Mouse (Mus musculus) heart, postnatal 4 days (tissue): ENCODE data around the gene Ddn. TPM values are rescaled to one million over a fixed set of nuclear protein-coding genes. Genes with fewer than 3 reads are reported as not detected.

Experiments
- DNase-seq: peaks from one replicate; pipeline ENCODE4 v3.0.0; 2021
- total RNA-seq, 2 experiments: library from RNA; stranded (reverse); gene quantifications; 2 replicates each; pipeline ENCODE4 v1.2.3; 2021

Gene Ddn
- total RNA-seq, 2 experiments from 2014 or later: 0.93 to 1.2 TPM

DNA sequence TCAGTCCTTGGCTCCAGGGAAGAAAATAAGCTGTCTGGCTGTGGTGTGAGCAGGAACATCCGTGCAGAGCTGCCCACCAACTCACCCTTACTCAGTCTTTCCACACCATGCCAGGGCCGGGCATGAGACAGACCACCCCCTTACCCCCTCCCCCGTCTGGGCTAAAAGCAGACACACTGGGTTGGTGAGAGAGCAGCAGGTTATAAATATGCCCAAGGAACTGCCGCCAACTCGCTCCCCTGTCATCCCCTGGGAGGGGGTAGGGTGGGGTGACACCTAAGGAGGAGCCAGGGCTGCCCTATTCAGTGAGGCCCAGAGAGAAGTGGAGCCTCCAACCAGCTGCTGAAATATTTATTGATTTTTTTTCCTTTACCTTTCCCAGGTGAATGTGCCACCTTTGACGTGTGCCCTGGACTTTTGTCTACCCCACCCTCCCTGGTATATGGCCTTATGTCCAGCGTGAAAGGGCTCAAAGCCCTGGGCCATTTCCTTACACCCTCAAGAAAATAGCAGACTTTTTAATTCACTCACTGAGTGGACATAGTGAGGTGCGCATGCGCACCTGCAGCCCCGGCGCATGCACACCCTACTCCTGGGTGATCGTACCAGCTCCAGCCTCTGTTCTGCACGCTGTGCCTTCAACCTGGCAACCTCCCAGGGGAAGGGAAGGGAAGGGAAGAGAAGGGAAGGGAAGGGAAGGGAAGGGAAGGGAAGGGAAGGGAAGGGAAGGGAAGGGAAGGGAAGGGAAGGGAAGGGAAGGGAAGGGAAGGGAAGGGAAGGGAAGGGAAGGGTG, 12.3 kb downstream of the Ddn start:
- peak; percentile 63 for DNase-seq

DNA sequence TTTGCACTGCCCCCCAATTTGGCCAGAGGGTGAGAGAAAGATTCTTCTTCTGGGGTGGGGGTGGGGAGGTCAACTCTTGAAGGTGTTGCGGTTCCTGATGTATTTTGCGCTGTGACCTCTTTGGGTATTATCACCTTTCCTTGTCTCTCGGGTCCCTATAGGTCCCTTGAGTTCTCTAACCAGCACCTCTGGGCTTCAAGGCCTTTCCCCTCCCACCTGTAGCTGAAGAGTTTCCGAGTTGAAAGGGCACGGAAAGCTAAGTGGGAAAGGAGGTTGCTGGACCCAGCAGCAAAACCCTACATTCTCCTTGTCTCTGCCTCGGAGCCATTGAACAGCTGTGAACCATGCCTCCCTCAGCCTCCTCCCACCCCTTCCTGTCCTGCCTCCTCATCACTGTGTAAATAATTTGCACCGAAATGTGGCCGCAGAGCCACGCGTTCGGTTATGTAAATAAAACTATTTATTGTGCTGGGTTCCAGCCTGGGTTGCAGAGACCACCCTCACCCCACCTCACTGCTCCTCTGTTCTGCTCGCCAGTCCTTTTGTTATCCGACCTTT, 16.1 kb downstream of the Ddn start:
- DNase-seq: no peak

DNA sequence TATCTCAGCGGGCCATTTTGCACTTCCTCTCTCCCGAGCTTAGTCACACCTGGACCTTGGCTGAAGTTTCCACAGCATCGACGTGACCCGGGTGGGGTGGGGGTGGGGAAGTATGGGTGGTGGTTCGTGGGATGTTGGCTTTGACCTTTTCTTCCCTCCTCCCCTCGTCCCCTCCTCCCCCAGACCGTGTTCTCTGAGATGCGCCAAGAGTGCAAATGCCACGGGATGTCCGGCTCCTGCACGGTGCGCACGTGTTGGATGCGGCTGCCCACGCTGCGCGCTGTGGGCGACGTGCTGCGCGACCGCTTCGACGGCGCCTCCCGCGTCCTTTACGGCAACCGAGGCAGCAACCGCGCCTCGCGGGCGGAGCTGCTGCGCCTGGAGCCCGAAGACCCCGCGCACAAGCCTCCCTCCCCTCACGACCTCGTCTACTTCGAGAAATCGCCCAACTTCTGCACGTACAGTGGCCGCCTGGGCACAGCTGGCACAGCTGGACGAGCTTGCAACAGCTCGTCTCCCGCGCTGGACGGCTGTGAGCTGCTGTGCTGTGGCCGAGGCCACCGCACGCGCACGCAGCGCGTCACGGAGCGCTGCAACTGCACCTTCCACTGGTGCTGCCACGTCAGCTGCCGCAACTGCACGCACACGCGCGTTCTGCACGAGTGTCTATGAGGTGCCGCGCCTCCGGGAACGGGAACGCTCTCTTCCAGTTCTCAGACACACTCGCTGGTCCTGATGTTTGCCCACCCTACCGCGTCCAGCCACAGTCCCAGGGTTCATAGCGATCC, 16.9 kb downstream of the Ddn start:
- no peak for DNase-seq

GRCm38 (mm10) chr15:98791771-98792170, 17.5 kb downstream of the Ddn start:
- no peak for DNase-seq

GRCm38 (mm10) chr15:98791221-98791620, 18.1 kb downstream of the Ddn start:
- DNase-seq: no peak

DNA sequence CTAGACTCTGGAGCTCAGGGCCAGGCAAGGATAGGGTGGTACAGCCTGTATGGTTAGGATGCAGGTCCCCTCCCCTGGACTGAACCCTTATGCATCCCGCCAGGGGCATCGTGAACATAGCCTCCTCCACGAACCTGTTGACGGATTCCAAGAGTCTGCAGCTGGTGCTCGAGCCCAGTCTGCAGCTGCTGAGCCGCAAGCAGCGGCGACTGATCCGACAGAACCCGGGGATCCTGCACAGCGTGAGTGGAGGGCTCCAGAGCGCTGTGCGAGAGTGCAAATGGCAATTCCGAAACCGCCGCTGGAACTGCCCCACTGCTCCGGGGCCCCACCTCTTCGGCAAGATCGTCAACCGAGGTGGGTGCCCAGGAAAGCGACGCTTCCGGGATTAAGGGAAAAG, 18.5 kb downstream of the Ddn start:
- DNase-seq: no peak

- DNase-seq: peak; percentile 76
These were observed 19.4 kb downstream of the Ddn start, which contains the start of gene Wnt1 for GRCm38 (mm10) chr15:98789661-98790535. TSS of gene Wnt1 (plus strand) at chr15:98789857.

- DNase-seq: no peak
These were observed 20.2 kb downstream of the Ddn start for GRCm38 (mm10) chr15:98788972-98789660.

GRCm38 (mm10) chr15:98787930-98788329, 21.4 kb downstream of the Ddn start:
- no peak for DNase-seq

DNA sequence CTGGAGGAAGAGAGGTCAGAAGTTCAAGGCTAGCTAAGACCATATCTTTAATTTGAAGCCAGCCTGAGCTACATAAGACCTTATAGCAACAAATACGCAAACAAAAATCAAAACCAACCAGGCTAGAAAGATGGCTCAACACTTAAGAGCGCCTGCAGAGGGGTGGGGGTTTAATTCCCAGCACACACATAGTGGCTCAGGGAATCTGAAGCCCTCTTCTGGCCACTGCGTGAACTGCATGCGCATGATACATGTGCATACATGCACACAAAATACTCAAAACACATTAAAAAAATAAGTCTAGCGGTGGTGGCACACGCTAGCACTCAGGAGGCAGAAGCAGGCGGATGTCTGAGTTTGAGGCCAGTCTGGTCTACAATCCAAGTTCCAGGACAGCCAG, 23.5 kb downstream of the Ddn start:
- no peak for DNase-seq

- DNase-seq: no peak
These were observed 28.1 kb downstream of the Ddn start for GRCm38 (mm10) chr15:98781166-98781565.

GRCm38 (mm10) chr15:98780573-98780972, 28.7 kb downstream of the Ddn start:
- peak; percentile 62 for DNase-seq

GRCm38 (mm10) chr15:98780075-98780474, 29.2 kb downstream of the Ddn start:
- DNase-seq: peak; percentile 31

DNA sequence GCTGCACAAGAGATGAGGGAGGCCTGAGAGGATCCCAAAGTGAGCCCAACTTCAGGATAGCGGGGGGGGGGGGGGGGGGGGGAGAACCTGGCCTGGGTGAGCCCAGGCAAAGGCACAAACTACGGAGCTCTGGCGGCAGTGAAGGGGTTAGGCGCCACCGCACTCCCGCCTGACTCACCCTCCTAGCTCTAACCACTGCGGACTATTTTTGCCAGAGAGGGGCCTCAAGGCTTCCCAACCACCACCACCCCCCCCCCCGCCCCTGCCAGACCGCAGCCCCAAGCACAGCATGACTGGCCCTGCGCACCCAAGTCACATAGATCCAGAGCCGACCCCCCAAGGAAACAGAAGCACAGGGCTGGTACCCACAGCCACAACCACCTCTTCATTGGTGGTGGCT, 30.5 kb downstream of the Ddn start:
- no peak for DNase-seq

DNA sequence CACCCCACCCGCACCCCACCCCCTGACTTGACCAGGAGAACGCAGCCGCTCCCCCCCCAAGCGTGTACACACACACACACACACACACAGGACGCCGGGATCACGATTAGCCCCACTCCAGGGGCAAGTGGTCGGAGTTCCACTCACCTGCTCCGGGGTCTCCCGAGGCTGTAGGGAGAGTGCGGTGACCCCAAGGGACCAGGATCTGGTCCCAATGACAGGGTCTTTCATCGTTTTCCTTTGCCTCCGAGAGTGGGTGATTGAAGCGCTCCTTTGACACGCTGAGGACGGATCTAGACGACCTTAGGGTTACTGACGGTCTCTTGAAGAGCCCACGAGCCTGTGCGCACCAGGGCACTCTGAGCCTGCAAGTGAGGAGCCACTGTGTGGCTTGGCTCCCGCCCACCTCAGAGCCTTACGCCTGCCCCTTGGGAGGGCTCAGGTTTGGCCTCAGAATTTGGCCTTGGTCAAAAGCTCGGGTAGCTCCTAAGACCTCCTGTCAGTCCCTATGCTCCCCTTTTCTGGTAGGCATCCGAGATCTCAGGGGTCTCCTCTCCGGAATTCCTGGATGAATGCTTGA, 31.0 kb downstream of the Ddn start:
- no peak for DNase-seq

DNA sequence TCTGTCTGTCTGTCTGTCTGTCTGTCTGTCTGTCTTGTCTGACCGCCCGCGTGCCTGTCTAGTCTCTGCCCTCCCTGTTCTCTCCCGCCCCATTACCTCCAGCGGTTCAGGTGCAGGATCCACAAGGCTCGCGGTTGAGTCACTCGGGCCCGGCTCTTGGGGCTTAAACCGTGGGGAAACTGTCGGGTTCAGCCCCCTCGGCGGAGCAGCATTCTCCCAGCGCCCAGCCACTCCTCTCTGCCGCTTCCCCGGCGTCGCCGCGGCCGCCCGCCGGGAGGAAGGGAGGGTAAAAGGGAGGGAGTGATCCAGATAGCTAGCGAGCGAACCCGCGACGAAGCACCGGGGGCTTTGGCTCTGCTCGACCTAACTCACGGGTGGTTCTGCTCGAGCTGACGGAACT, 31.5 kb downstream of the Ddn start, which contains the start of gene Wnt10b:
TSS of gene Wnt10b (minus strand) at position 389 of the 400 bp plus-strand sequence.
- DNase-seq: peak; percentile 30

- no peak for DNase-seq
These were observed 32.2 kb downstream of the Ddn start for GRCm38 (mm10) chr15:98777005-98777616.

GRCm38 (mm10) chr15:98776280-98777004, 32.8 kb downstream of the Ddn start:
- peak; percentile 36 for DNase-seq

- no peak for DNase-seq
These were observed 33.8 kb downstream of the Ddn start for GRCm38 (mm10) chr15:98775533-98775932.

DNA sequence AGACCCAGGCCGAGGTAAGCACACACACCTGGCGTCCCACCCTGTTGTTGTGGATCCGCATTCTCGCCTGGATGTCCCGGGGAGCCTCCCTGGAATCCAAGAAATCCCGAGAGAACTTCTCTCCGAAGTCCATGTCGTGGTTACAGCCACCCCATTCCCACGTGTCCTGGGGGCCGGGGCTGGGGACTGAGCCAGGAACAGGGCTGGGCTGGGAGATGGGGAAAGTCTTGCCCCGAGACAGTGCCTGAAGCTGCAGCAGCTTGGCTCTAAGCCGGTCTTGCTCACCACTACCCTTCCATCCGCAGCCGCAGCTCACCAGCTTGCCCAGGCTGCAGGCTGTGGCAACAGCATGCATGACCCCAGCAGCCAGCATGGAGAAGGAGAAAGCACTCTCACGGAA, 35.2 kb downstream of the Ddn start:
- no peak for DNase-seq
